Mouse (Mus musculus): ENCODE data around the gene Gpatch2.

Gene Gpatch2

GRCm38 (mm10) chr1:187250741-187251262 lies 35.5 kb downstream of the Gpatch2 start:
- DNase-seq = no peak

- DNase-seq = no peak
These were observed 43.4 kb downstream of the Gpatch2 start for GRCm38 (mm10) chr1:187258756-187259155.

- no peak for DNase-seq
These were observed 52.3 kb downstream of the Gpatch2 start for GRCm38 (mm10) chr1:187267601-187268000.

GRCm38 (mm10) chr1:187270318-187271247 lies 55.3 kb downstream of the Gpatch2 start:
- DNase-seq = no peak

GRCm38 (mm10) chr1:187277324-187277723 lies 62.0 kb downstream of the Gpatch2 start:
- no peak for DNase-seq

- no peak for DNase-seq
These were observed 63.2 kb downstream of the Gpatch2 start for GRCm38 (mm10) chr1:187278472-187278871.

GRCm38 (mm10) chr1:187279776-187280175 lies 64.5 kb downstream of the Gpatch2 start:
- DNase-seq = no peak

- no peak for DNase-seq
These were observed 67.0 kb downstream of the Gpatch2 start for GRCm38 (mm10) chr1:187282321-187282720.

- no peak for DNase-seq
These were observed 67.5 kb downstream of the Gpatch2 start for GRCm38 (mm10) chr1:187282804-187283203.

GRCm38 (mm10) chr1:187285735-187286134 lies 70.4 kb downstream of the Gpatch2 start:
- DNase-seq = no peak

GRCm38 (mm10) chr1:187286411-187286810 lies 71.1 kb downstream of the Gpatch2 start:
- no peak for DNase-seq

- no peak for DNase-seq
These were observed 71.6 kb downstream of the Gpatch2 start for GRCm38 (mm10) chr1:187286924-187287323.

GRCm38 (mm10) chr1:187290186-187290585 lies 74.9 kb downstream of the Gpatch2 start:
- no peak for DNase-seq

GRCm38 (mm10) chr1:187291480-187292394 lies 76.4 kb downstream of the Gpatch2 start:
- no peak for DNase-seq

GRCm38 (mm10) chr1:187292395-187292749 lies 77.1 kb downstream of the Gpatch2 start:
- DNase-seq = no peak

GRCm38 (mm10) chr1:187293233-187293632 lies 77.9 kb downstream of the Gpatch2 start:
- no peak for DNase-seq

GRCm38 (mm10) chr1:187294522-187294921 lies 79.2 kb downstream of the Gpatch2 start:
- DNase-seq = no peak

GRCm38 (mm10) chr1:187295038-187295559 lies 79.8 kb downstream of the Gpatch2 start:
- DNase-seq = no peak

GRCm38 (mm10) chr1:187295711-187296110 lies 80.4 kb downstream of the Gpatch2 start:
- DNase-seq = no peak

- DNase-seq = no peak
These were observed 83.9 kb downstream of the Gpatch2 start for GRCm38 (mm10) chr1:187299236-187299635.

- DNase-seq = no peak
These were observed 85.3 kb downstream of the Gpatch2 start for GRCm38 (mm10) chr1:187300626-187301025.

- DNase-seq = no peak
These were observed 87.9 kb downstream of the Gpatch2 start for GRCm38 (mm10) chr1:187303221-187303620.

GRCm38 (mm10) chr1:187307335-187307734 lies 92.0 kb downstream of the Gpatch2 start:
- DNase-seq = no peak

All from cerebellum, postnatal 36 days (tissue).